Mouse (Mus musculus) kidney, adult 2 months (tissue): Measurements from ENCODE around the gene Arhgap19.

Source experiments
- CTCF ChIP-seq: fragments of 200-500 bp; conservative IDR thresholded peaks from 2 replicates; pipeline ENCODE4 v1.5.1; 2011; ENCODE audit warnings: low read depth, mild to moderate bottlenecking, control low read depth, low read length, moderate library complexity, mixed read lengths; ENCODE audit not compliant: insufficient read depth, insufficient read length
- POLR2A ChIP-seq: fragments of 200-500 bp; IDR thresholded peaks from one replicate; pipeline ENCODE4 v1.6.1; 2011; ENCODE audit warnings: low read depth, low read length, control low read depth

DNA sequence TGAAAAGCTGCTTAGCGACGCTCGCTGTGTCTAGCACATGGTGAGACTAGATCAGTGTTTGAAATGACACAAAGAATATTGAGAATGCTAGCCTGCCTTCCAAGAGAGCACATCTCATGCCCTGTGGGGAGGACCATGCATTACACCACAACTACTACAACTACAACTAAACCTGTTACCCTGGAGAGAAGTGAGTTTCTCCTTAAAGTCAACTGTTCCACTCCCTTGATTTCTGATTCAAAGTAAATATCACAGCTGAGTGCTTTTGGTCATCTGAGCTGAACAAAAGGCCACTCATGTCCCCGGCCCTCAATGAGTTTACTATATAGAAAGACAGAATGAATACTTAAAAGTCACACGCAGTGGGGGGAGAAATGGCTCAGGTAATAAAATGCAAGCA is 8.2 kb upstream of the Arhgap19 start:
- TF ChIP-seq CTCF = no peak
- TF ChIP-seq POLR2A = no peak
